Mouse (Mus musculus): ENCODE results near the gene Vwa3a. TPM values are rescaled to one million over a fixed set of nuclear protein-coding genes. Genes with fewer than 3 reads are reported as not detected.

Vwa3a gene
- total and polyA plus RNA-seq, 3 experiments = 0.11 TPM; not detected in 2

DNA sequence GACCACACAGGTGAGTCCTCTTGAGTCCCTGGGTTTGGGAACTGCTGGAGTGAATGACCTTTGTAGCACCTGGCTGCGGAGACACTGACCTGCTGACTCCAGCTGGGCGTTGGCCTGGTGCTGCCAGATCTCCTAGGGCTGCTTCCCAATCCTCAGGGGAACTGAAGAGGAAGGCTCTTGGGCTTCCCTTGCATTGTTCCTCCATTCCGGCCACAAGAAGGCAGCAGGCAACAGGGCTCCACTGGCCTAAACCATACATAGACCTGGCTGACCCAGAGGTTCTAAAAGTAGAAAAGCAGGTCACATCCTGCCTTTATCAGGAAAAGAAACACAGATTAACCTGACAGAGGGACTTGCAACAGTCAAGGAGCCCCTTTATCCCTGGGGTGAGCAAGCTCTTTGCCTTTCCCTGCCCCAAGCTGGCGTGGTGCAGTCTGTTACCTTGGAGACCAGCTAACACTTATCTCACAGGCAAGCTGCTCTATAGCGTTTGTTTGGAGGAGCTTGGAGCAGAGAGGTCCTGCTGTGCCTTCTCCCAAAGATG is 512 bp downstream of the Vwa3a start:
- DNase-seq (ENCODE audit: low spot score) (no peak), ATAC-seq (ENCODE audit: extremely low read depth, insufficient number of reproducible peaks, low FRiP score, poor library complexity, severe bottlenecking) (no peak)
- H3K4me1 ChIP-seq (ENCODE audit: insufficient read depth, low read depth, low read length) = no peaks in the 10 kb centered on the region; the same call in 1 of the 2 replicates
- no peaks in the 10 kb centered on the region for H3K9me3 ChIP-seq (replicated peaks)
- peaks cover 31% of the 10 kb centered on the region for H3K27me3 ChIP-seq (ENCODE audit: insufficient read depth, low read length)
- no peak overlapping the region for H3K4me3 ChIP-seq (ENCODE audit: low read depth, low read length)
- TF ChIP-seq TAL1 (conservative IDR thresholded peaks at IDR 0.05; ENCODE audit: low read depth, low read length) (no peak), CTCF (IDR thresholded peaks at IDR 0.05; ENCODE audit: low read depth, low read length) (no peak), GATA2 (IDR thresholded peaks at IDR 0.05; ENCODE audit: borderline replicate concordance, low read depth, low read length) (no peak), GATA1 (IDR thresholded peaks at IDR 0.05; ENCODE audit: borderline replicate concordance, low read length) (no peak), POLR2AphosphoS5 (IDR thresholded peaks at IDR 0.05; ENCODE audit: insufficient replicate concordance, low read depth, low read length) (no peak)
- peaks cover 16% of the 10 kb centered on the region for H3K36me3 ChIP-seq (replicated peaks)

DNA sequence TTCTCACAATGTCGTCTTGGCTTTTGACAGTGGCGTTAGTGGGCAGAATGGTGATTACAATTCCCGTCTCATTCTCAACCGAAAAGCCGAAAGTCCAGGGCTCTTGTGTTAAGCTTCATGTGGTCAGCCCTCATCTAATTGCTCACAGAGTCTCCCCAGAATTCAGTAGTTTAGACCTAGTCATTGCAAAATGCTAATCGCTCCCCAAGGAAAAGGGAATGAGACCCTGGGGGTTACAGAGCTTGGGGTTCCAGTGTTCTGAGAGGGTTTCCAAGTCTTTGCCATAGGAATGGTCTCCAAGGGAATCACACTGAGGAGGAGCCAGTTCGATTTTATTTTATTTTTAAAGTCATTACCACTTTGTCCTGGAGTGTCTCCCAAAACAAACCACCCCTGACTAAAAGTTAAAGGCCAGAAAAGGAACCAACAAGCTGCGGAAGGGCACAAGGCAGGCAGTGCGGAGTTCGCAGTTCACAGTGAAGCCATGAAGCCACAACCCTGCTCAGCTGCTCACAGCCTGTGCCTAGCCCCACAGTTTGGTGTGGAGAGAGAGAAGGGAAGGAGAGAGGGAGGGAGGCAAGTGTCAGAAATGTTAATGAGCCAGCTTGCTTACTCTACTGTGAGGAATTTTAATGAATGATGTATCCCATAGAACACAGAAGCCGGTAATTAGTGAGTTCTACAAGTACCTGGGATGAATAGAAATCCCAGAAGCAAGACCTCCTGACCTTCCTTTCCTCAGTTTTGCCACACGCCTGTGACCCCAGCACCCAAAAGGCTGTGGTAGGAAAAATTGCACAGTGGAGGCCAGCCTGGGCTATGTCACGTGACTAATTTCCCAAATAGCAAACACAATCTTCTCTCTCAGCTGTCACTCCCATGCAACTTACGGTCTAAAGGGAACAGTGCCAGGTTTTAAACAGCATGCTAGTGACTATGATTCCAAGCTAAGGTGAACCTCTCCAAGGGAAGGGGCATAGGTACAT is 4.5 kb downstream of the Vwa3a start:
- Histone ChIP-seq H3K36me3 (replicated peaks) (no peaks in the 10 kb centered on the region), H3K27me3 (ENCODE audit: insufficient read depth, low read length) (peaks cover 57% of the 10 kb centered on the region), H3K9me3 (replicated peaks) (no peaks in the 10 kb centered on the region), H3K4me3 (ENCODE audit: low read depth, low read length) (no peak overlapping the region), H3K4me1 (ENCODE audit: insufficient read depth, low read depth, low read length) (no peaks in the 10 kb centered on the region; the same call in 1 of the 2 replicates)
- ATAC-seq (ENCODE audit: extremely low read depth, insufficient number of reproducible peaks, low FRiP score, poor library complexity, severe bottlenecking) (no peak), DNase-seq (ENCODE audit: low spot score) (no peak)
- no peak for TF ChIP-seq CTCF (IDR thresholded peaks at IDR 0.05; ENCODE audit: low read depth, low read length)
- TF ChIP-seq POLR2AphosphoS5 (IDR thresholded peaks at IDR 0.05; ENCODE audit: insufficient replicate concordance, low read depth, low read length) = no peak
- no peak for TF ChIP-seq GATA1 (IDR thresholded peaks at IDR 0.05; ENCODE audit: borderline replicate concordance, low read length)
- TF ChIP-seq TAL1 (conservative IDR thresholded peaks at IDR 0.05; ENCODE audit: low read depth, low read length) = no peak
- no peak for TF ChIP-seq GATA2 (IDR thresholded peaks at IDR 0.05; ENCODE audit: borderline replicate concordance, low read depth, low read length)

DNA sequence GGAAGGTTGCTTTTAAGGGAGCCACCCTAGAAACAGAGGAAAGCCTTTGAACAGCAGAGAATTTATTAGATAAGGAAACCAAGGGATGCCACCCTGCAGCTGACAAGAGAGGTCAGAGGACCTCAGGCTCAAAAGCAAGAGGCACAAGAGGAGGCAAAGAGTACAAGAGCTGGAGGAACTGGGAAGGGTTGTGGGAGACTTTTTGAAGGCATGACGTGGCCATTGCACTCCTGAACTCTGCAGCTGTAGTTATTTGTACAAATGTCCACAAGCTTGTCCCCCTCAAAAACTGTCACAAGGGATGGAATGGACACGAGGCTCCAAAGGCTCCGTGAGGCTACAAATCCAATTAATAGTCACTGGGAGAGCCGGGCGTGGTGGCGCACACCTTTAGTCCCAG is 5.5 kb downstream of the Vwa3a start:
- no peaks in the 10 kb centered on the region for H3K9me3 ChIP-seq (replicated peaks)
- no peak overlapping the region for H3K4me3 ChIP-seq (ENCODE audit: low read depth, low read length)
- H3K36me3 ChIP-seq (replicated peaks) = no peaks in the 10 kb centered on the region
- TF ChIP-seq CTCF (IDR thresholded peaks at IDR 0.05; ENCODE audit: low read depth, low read length) = no peak
- TF ChIP-seq TAL1 (conservative IDR thresholded peaks at IDR 0.05; ENCODE audit: low read depth, low read length) = no peak
- TF ChIP-seq GATA1 (IDR thresholded peaks at IDR 0.05; ENCODE audit: borderline replicate concordance, low read length) = no peak
- no peak for TF ChIP-seq POLR2AphosphoS5 (IDR thresholded peaks at IDR 0.05; ENCODE audit: insufficient replicate concordance, low read depth, low read length)
- no peak for TF ChIP-seq GATA2 (IDR thresholded peaks at IDR 0.05; ENCODE audit: borderline replicate concordance, low read depth, low read length)
- DNase-seq (ENCODE audit: low spot score) = no peak
- no peaks in the 10 kb centered on the region; the same call in 1 of the 2 replicates for H3K4me1 ChIP-seq (ENCODE audit: insufficient read depth, low read depth, low read length)
- peaks cover 59% of the 10 kb centered on the region for H3K27me3 ChIP-seq (ENCODE audit: insufficient read depth, low read length)
- no peak for ATAC-seq (ENCODE audit: extremely low read depth, insufficient number of reproducible peaks, low FRiP score, poor library complexity, severe bottlenecking)

DNA sequence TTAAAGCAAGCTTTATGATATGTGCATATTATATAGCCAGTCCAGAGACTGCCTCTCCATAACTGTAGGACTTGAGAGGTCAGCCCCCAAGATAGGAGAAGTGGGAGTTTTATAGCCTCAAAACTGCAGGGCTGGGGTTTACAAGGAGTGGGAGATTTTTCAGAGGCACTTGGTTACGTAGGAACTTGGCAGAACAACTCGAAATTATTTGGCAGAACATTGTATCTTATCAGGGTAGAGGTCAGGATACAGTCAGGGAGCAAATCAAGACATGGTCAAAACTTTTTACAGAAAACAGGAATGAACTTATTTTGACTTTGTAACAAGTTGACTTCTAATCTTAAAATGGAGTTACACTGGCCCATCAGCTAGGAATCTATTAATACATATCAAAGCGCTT is 6.9 kb downstream of the Vwa3a start:
- TF ChIP-seq POLR2AphosphoS5 (IDR thresholded peaks at IDR 0.05; ENCODE audit: insufficient replicate concordance, low read depth, low read length) = no peak
- TF ChIP-seq GATA2 (IDR thresholded peaks at IDR 0.05; ENCODE audit: borderline replicate concordance, low read depth, low read length) = no peak
- TF ChIP-seq CTCF (IDR thresholded peaks at IDR 0.05; ENCODE audit: low read depth, low read length) = no peak
- no peak for TF ChIP-seq GATA1 (IDR thresholded peaks at IDR 0.05; ENCODE audit: borderline replicate concordance, low read length)
- TF ChIP-seq TAL1 (conservative IDR thresholded peaks at IDR 0.05; ENCODE audit: low read depth, low read length) = no peak
- no peaks in the 10 kb centered on the region for H3K4me1 ChIP-seq (ENCODE audit: insufficient read depth, low read depth, low read length)
- H3K9me3 ChIP-seq (replicated peaks) = no peaks in the 10 kb centered on the region
- no peak overlapping the region for H3K4me3 ChIP-seq (ENCODE audit: low read depth, low read length)
- ATAC-seq (ENCODE audit: extremely low read depth, insufficient number of reproducible peaks, low FRiP score, poor library complexity, severe bottlenecking) (no peak), DNase-seq (ENCODE audit: low spot score) (no peak)
- peaks cover 58% of the 10 kb centered on the region for H3K27me3 ChIP-seq (ENCODE audit: insufficient read depth, low read length)
- no peaks in the 10 kb centered on the region for H3K36me3 ChIP-seq (replicated peaks)

DNA sequence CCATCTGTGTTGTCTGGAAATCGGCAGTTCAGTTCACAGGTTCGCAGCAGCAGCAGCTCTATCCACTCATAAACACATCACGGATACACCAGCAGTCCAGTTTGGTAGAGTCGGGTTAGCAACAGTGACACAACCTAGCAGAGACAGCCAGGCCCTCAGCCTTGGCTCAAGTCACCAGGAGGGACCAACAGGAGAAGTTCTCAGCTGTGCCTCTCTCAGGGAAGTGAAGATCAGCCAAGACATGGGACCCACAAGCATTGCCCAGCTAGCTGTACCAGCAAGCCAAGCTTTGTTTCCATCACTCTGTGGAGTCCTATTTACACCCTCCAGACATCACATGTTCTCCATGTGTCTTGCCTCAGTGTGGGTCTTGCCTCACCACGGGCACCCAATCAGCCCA is 7.7 kb downstream of the Vwa3a start:
- no peak overlapping the region for H3K4me3 ChIP-seq (ENCODE audit: low read depth, low read length)
- ATAC-seq (ENCODE audit: extremely low read depth, insufficient number of reproducible peaks, low FRiP score, poor library complexity, severe bottlenecking) (no peak), DNase-seq (ENCODE audit: low spot score) (no peak)
- no peaks in the 10 kb centered on the region for H3K36me3 ChIP-seq (replicated peaks)
- no peak for TF ChIP-seq GATA1 (IDR thresholded peaks at IDR 0.05; ENCODE audit: borderline replicate concordance, low read length)
- TF ChIP-seq TAL1 (conservative IDR thresholded peaks at IDR 0.05; ENCODE audit: low read depth, low read length) = no peak
- TF ChIP-seq GATA2 (IDR thresholded peaks at IDR 0.05; ENCODE audit: borderline replicate concordance, low read depth, low read length) = no peak
- TF ChIP-seq CTCF (IDR thresholded peaks at IDR 0.05; ENCODE audit: low read depth, low read length) = no peak
- TF ChIP-seq POLR2AphosphoS5 (IDR thresholded peaks at IDR 0.05; ENCODE audit: insufficient replicate concordance, low read depth, low read length) = no peak
- H3K9me3 ChIP-seq (replicated peaks) = no peaks in the 10 kb centered on the region
- peaks cover 59% of the 10 kb centered on the region for H3K27me3 ChIP-seq (ENCODE audit: insufficient read depth, low read length)
- H3K4me1 ChIP-seq (ENCODE audit: insufficient read depth, low read depth, low read length) = no peaks in the 10 kb centered on the region

DNA sequence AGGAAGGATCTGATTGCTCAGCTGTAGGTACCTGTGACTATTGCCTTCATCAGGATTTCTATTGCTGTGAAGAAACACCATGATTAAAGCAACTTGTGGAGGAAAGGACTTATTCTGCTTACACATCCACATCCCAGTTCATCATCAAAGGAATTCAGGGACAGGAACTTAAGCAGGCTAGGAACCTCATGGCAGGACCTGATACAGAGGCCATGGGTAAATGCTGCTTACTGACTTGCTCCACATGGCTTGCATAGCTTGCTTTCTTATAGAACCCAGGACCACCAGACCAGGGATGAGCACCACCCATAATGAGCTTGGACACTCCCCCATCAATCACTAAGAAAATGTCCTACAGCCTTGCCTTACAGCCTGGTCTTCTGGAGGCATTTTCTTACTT is 9.4 kb downstream of the Vwa3a start:
- no peak for TF ChIP-seq TAL1 (conservative IDR thresholded peaks at IDR 0.05; ENCODE audit: low read depth, low read length)
- TF ChIP-seq CTCF (IDR thresholded peaks at IDR 0.05; ENCODE audit: low read depth, low read length) = no peak
- no peak for TF ChIP-seq GATA2 (IDR thresholded peaks at IDR 0.05; ENCODE audit: borderline replicate concordance, low read depth, low read length)
- no peak for TF ChIP-seq POLR2AphosphoS5 (IDR thresholded peaks at IDR 0.05; ENCODE audit: insufficient replicate concordance, low read depth, low read length)
- no peak for TF ChIP-seq GATA1 (IDR thresholded peaks at IDR 0.05; ENCODE audit: borderline replicate concordance, low read length)
- Histone ChIP-seq H3K36me3 (replicated peaks) (no peaks in the 10 kb centered on the region), H3K4me3 (ENCODE audit: low read depth, low read length) (no peak overlapping the region), H3K27me3 (ENCODE audit: insufficient read depth, low read length) (peaks cover 55% of the 10 kb centered on the region), H3K4me1 (ENCODE audit: insufficient read depth, low read depth, low read length) (peaks cover 3% of the 10 kb centered on the region; the same call in 1 of the 2 replicates), H3K9me3 (replicated peaks) (no peaks in the 10 kb centered on the region)
- DNase-seq (ENCODE audit: low spot score) = no peak
- no peak for ATAC-seq (ENCODE audit: extremely low read depth, insufficient number of reproducible peaks, low FRiP score, poor library complexity, severe bottlenecking)

Measured in G1E (cell line).